Mouse (Mus musculus) liver, adult 2 months (tissue): Measurements from ENCODE around the gene Chka.

Experiments used
- CTCF ChIP-seq: fragments of 200-500 bp; IDR thresholded peaks from 2 replicates; pipeline ENCODE4 v1.5.1; 2011; ENCODE audit warnings: low read depth, low read length, control low read depth
- POLR2A ChIP-seq: fragments of 200-500 bp; IDR thresholded peaks from 2 replicates; pipeline ENCODE4 v1.6.1; 2011; ENCODE audit warnings: low read length, control low read depth; ENCODE audit not compliant: insufficient read depth; ENCODE audit errors: extremely low read depth

DNA sequence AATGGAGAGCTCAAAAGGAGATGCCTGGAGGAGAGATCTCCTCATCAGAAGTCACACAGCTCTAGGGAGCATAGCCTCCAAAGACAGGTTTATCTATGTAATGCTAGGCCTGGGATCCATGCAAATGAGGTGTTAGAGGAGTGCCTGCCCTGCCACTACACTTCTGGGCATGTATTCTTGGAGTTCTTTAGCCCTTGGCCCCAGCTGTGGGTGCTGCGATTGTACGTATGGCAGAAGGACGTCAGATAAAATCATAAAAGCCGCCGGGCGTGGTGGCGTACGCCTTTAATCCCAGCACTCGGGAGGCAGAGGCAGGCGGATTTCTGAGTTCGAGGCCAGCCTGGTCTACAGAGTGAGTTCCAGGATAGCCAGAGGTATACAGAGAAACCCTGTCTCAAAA is 6.2 kb upstream of the Chka start:
- TF ChIP-seq CTCF (no peak), POLR2A (no peak)
